Mouse (Mus musculus): ENCODE measurements around the gene Wwox.

Gene Wwox

DNA sequence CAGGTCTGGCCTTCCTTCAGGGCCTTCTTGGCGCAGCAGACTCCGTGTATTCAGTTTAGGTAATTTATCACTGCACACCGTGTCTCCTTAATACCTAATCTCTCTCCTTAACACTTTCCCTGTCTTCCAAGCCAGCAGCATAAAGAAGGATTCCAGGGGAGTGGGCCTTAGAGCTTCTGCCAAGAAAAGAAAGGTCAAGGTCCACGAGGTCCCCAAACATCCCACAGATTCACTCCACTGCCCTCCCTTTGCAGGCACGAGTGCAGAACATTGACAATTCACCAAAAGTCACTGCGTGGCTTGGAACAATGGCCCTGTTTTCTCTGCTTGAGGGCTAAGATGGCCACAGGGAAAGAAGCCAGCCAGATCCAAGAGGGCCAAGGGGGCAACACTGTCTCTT lies 96.7 kb downstream of the Wwox start:
- DNase-seq (ENCODE audit: inconsistent ontology term): no peak

DNA sequence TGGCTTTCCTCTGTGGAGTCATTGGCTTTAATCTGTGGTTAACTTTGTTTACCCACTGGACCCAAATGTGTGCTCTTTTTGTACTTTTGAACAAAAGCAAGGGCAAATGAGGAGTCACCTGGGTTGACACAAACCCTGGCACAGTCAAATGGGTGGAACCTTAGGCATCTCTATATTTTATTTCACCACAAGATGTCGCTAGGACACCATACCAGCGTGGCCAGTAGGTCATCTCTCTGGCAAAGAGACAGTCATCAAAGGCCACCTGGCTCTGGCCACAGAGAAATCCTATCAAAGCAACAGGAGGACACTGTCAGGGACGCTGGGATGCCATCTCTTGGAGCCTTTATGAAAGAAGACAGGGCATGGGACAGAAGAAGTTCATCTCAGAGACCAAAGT lies 101.7 kb downstream of the Wwox start:
- DNase-seq (ENCODE audit: inconsistent ontology term): peak; percentile 49

DNA sequence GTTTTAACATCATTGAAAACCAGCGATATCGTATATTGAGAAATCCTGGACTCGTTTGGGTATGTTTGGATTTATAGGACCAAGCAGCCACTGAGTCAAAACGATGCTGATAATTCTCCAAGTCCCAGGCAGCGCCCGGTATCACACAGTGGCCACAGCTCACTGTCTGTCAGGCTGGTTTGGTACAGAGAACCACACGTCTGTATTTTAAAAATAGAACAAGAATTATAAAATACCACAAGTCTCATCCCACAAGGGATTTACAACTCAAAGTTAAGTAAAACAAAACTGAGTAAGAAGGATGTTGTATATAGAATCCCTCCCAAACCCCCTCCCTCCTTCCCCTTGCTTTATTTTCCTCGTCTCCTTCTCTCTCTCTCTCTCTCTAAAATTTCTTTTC lies 108.9 kb downstream of the Wwox start:
- no peak for DNase-seq (ENCODE audit: inconsistent ontology term)

DNA sequence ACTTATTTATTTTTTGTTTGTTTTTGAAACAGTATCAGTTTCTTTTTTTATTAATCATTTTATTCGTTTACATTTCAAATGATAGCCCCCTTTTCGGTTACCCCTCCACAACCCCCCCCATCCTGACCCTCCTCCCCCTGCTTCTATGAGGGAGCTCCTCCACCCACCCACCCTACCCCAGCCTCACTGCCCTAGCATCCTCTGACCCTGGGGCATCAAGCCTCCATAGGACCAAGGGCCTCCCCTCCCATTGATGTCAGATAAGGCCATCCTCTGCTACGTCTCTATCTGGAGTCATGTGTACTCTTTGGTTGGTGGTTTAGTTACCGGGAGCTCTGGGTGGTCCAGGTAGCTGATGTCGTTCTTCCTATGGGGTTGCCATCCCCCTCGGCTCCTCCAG lies 109.4 kb downstream of the Wwox start:
- DNase-seq (ENCODE audit: inconsistent ontology term): no peak

DNA sequence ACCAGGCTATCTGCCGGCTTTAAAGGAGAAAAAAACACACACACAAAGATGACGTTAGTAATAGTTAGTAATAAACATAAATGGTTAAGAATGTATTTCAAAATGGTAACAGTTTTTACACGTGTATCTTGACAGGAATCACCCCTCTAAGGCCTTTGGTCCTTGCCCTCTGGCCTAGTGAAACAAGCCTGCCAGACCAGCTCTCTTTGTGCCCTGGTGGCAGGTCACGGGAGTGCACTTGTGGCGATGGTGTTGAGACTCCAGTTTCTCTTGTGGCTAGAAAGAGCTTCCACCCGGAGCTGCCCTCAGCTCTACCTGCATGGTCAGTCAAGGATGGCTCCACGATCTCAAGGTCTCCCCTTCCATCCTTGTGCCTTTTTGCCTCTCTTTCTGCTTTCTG lies 110.6 kb downstream of the Wwox start:
- no peak for DNase-seq (ENCODE audit: inconsistent ontology term)

DNA sequence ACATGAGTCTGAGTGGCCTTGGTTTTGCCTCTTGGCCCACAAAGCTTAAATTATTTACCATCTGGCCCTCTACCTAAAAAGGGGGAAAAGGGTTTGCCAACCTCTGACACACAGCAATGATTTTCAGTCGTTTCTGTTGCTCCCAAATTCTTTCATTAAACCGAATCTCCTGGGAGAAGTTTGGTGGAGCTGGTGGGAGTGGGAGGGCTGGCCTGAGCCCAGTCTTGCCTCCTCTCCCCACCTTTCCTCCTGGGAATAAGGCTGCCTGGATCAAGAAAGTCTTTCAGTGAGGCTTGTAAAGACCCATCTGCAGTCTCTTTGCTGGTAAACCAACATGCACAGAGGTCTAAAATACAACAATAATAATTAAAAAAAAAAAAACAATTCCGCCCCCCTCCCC lies 113.2 kb downstream of the Wwox start:
- DNase-seq (ENCODE audit: inconsistent ontology term): no peak

DNA sequence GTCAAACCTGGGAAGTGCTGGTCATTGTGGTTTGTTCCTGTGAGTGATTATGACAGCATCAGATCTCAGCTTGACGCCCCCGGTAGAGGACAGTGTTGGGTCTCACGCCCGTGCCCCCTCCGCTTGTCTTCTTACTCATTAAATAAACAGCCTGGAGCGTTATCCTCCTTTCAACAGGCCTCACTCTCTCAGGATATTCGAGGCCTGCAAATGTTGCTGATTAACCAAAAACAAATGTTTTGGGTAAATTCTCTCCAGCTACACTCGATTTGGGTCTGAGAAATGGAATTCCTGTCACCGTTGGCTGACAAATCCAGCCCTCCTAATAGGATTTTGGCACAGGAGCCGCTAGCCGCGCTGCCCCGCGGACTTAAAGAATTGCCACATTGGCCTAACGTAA lies 115.5 kb downstream of the Wwox start:
- DNase-seq (ENCODE audit: inconsistent ontology term): peak; percentile 64

DNA sequence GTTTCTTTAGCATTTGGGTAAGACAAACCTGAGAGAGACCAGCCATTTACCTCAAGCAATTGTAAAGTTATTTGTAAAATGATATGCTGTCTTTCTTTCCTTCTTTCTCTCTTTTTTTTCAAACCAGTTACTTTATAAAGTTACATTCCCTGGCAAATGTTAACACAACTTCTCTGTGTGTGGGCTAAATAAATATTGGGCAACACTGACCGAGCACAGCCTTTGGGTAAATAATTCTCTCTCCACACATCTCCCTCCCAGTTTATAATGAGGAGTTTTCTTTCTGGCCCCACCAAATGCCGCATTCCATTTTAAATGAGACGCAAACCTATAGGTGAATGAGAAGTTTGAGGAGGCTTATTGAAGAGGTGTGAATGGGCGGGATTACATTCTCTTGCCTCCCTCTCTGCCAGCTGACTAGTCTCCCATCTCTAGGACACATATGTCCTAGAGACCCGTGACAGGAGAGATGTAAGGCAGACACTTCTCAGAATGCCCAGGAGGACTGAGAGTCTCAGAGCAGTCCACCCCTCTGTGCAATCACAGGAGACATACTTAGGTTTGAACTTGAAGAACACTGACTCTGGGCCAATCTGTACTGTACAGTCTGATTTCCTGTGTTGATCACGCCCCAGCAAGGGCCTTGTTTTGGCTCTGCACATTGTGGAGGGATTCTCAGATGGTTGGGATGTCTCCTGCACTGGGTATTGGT lies 116.2 kb downstream of the Wwox start:
- no peak for DNase-seq (ENCODE audit: inconsistent ontology term)

DNA sequence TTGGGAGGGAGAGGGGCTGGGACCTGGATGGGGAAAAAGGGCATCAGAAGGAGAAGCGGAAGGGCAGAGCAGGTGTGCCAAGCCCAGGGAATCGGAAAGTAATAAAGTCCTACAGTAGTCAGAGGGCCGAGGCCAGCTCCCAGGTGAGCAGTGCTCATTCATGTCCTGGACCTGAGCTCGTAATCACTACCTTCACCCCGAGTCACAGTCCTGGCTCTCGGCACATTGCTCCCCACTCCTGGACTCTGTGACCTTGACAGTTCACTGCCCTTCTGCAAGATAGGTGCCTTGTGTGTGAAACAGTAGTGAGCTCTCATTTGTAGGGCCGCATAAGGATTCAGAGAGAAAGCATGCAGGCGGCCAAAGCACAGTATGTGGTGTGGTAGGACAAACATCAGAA lies 121.7 kb downstream of the Wwox start:
- no peak for DNase-seq (ENCODE audit: inconsistent ontology term)

DNA sequence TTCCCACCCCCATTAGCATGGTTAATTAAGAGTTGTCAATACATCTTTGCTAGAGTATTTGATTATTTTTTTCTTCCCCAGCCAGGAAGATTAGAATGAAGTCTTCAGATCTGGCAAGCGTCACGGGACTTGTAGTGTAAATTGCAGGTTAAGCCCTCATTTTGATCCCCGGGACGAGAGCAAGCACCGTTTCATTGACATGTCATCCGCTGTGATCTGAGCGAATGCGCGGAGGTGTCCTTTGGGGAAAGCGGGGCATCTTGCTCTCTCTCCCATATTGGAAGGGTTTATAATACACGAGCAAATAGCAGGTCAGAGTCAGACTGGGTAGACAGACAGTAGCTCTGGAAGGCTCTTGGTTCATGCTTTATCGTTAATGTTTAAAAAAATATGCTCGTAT lies 123.0 kb downstream of the Wwox start:
- DNase-seq (ENCODE audit: inconsistent ontology term): no peak

DNA sequence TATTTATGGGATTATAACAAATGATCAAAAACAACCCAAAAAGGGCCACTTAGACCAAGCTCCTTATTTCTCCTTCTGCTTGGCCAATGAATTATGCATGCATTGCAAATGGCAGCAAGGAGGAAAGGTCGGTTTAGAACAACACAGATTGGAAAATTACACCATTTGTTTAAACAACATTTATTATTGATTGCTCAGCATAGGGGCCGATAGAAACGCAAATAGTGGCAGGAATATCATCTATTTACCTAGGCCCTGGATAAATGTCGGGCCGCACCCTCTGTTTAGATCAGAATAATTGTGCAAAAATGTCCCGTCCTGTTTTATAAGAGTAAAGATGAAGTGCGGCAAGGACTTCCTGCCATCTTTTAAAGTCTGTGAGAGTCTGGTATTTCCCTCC lies 123.9 kb downstream of the Wwox start:
- no peak for DNase-seq (ENCODE audit: inconsistent ontology term)

DNA sequence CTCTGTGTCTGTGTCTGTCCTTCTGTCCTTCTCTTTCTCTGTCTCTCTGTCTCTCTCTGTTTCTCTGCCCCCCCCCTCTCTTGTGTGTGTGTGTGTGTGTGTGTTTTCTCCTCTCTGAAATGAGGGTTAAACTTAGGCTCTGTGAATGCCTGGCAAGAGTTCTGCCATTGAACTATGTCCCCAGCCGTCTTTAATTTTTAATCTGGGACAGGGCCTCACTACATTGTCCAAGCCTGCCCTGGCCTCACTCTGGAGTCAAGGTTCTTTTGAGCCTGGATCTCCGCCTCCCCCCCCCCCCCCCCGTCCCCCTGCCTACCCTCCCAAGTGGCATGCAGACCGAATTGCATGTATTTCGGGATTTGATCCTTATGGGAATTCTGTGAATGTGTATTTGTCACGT lies 124.6 kb downstream of the Wwox start:
- DNase-seq (ENCODE audit: inconsistent ontology term): no peak

DNA sequence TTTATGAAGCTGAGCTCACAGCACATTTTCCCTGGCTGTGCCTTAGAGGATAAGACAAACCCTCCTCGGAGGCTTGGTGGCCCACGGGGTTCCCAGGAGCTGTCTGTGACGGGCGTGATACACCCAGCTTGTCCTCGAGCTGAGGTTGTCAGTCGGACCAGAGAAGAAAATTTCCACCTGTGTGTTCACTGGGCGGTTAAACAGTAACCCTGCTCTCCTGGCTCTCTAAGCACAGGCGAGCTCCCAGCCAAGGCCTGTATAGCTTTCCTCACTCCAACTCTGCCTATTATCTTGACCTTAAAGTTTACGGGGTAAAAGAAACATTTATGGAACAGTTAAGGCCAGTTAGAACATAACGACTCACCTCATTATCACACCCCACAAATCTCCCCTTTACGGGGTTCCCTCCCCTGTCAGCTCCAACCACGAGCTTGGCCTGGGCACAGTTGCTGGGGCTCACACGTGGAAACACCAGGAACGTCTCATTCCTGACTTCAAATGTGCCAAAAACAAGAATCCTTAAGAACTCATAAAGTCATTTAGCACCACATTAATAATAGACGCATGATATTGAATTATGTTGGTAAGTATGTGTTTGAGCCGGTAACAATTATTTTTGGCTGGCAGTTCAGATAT lies 129.2 kb downstream of the Wwox start:
- DNase-seq (ENCODE audit: inconsistent ontology term): no peak

DNA sequence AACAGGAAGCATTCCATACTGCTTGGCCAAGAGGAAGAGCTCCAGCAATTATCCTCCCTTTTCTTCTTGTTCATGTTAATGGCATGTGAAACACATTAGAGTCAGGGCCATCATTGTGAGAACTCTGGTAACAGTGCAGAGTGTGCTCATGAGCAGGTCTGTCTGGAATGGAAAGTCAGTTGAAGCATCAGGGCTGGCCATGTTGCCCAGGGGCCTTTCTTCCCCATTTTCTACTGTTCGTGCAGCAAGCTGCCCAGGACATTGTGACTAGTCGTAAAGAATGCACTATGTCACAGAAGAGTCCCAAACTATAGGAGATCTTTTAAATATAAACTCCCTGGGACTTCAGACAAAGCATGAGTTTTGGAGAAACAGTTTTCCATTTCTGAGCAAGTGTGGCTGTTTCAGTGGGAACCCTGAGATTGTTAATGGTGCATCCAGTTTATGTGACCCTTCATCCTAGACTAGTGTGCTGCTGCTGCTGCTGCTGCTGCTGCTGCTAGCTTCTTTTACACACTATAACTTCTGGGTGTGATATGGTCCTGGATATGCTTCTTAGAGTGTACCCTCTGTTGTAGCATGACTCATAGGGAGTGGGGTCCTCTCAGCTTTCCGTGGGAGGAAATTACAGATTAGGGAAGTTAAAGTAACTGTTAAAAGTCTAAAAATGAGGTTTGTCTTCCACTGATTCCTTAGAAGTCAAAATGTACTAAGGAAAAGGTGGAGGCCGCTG lies 133.7 kb downstream of the Wwox start:
- peak; percentile 37 for DNase-seq (ENCODE audit: inconsistent ontology term)

DNA sequence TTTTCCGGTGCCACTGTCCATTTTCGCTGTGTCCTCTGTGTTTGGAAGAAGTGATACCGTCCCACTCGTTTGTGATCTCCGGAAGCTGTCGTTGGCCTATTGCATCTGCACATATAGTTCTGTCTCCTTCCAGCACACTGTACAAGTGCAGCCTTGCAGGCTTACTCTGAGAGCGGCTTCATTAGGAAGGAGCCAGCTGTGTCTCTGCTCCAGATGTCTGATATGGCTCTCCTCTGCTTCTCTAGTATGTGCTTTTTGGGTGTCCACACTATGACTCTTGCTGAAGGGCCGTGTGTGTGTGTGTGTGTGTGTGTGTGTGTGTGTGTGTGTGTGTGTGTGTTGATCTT lies 134.3 kb downstream of the Wwox start:
- no peak for DNase-seq (ENCODE audit: inconsistent ontology term)

DNA sequence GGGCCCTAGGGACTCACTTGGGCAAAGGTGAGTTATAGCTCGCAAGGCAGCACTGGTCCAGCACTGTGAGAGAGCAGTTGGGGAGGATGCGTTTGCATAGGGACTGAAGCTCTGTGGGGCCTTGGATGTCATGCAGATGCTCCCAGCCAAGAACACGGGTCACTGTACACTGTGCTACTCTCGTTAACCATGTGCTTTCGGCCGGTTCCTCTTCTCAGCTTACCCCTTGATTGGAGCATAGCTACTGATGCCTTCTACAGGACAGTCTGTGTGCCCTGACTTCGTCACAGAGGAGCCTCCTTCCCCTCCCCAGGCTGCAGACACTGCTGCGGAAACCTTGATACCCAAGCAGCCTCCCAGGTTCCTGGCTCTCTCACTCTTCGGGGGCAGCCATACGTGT lies 139.8 kb downstream of the Wwox start:
- no peak for DNase-seq (ENCODE audit: inconsistent ontology term)

DNA sequence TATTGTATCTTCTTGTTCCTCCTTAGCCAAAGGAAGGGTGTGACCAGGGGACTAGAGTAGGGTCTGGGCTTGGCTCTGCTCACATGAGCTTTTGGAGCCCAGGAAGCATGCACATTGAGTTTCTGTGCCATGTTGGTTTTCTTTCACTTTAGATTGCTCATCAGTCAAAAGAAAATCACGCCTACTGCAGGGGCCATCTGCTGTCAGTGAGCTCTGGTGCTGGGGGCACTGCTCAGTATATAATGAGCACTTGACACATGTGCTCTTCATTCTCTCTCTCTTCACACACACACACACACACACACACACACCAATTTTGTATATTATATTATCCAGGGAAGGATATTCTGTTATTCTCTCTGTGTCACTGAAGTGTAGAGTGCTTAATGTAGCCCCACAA lies 141.2 kb downstream of the Wwox start:
- DNase-seq (ENCODE audit: inconsistent ontology term): no peak

DNA sequence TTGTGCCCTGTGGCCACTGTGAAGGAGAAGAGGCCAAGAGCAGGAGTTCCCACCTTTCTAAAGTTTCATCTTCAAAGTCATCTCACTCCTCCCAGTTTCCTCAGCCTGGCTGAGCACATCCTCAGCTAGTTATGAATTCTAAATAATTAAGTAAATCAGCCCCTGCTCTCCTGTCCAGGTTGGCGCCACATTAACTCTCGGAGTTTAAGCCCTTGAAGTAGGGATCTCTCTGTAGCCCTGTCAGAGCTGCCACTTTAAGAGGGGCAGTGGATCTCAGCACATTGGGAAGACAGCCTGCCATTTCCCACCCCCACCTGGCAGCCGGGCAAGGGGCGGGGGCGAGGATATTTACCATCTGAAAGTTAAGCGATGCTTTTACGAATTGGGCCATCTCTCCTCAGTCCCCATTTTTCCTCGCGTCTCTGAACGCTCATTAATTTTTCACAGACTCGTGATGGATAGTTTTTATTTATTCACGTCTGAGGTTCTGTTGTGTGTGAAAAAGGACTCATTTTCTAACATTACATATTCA lies 150.9 kb downstream of the Wwox start:
- DNase-seq (ENCODE audit: inconsistent ontology term): peak; percentile 6

DNA sequence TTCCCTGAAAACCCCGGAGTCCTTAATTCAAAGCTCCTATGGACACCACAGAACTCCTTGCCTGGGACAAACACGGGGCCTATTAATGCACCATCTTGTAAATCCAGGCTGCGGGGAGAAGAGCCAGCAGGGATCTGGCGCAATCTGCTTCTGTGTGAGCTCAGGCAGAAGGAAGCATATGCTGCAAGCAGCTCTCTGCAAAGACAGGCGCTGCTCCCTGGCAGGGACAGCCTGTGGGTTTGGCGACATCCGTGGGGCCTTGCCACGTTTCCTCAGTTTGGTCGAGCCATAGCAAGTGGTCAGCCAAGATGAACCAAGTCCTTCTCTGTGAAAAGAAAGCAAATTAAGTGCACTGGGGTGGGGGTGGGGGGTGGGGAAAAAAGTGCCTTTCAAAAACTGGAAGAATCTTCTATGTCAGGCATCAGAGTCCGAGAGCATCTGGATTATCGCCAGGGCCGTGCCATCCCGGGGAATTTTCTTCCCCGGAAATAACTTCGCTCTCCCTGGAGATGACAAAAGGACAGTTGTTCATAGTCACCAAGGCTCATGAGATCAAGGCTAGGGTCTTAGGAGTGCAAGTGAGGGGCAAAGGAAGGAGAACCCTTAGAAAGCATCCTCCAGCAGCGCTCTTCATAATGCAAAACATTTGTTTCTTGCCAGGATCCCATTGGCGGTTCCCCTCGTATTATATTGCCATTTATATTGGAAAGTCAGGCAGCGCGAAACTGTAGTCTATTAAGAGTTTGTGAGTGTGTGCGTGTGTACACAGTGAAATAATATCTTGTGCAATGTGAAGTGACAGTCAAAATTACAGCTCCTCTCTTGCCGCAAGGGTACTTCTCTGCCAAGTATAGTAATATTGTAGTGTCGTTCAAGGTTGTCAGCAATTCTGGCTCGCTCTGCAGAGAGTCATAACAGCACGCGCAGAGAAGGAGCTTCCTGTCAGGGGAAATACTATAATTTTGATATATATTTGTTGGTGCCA lies 152.1 kb downstream of the Wwox start:
- peak; percentile 80 for DNase-seq (ENCODE audit: inconsistent ontology term)

DNA sequence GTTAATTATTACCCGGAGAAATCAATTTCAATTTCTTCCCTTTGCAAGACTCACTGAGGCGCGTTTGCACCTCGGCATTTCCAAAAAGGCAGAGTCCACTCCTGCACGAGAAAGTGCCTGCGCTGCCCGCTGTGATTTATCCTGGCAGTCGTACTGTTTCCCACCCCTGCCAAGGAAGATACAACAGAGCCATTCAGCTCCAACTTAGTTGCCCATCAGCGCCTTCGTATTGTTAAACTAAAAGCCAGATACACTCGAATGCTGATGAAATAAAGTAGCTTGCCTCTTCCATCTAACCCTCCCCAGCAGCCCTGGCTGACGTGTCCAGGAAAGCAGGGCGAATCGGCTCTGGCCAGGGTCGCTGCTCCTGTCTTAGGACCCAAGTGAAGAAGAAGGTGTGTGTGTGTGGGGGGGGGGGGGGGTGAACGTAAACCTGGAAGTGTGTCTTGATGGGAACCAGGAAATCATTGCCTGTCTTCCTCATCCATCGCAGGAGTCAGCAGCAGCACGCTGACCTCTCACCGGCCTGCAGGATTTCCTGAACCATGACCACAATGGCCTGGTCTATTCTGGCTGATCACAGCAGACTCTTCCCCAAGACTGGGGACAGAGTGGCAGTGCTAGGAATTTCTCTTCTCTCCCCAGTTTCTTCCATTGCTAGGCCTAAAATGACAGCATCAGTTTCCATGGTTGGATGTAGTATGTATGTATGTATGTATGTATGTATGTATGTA lies 154.1 kb downstream of the Wwox start:
- peak; percentile 77 for DNase-seq (ENCODE audit: inconsistent ontology term)

DNA sequence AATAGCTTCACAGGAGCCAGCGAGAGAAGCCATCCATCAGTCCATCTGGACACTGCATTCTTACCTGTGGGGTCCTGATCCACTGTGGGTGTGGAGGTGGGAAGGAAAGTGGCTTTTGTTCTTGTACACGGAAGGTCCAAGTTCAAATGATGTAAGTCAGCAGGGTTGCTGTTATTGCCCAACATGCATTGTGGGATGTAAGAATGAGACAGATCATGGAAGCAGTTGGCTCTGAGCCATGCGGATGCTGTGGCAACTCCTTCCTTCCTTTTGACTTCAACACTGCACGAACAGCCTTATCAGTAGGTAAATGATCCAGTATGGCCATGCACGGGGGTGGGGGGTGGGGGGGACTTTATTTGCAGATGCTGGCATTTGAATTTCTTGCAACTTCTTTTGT lies 155.4 kb downstream of the Wwox start:
- DNase-seq (ENCODE audit: inconsistent ontology term): no peak
